Mouse (Mus musculus) heart, embryonic 15.5 days (tissue): ENCODE measurements around the gene Hace1. TPM values are rescaled to one million over a fixed set of nuclear protein-coding genes. Genes with fewer than 3 reads are reported as not detected.

Source experiments
- ATAC-seq: fragments of 200-750 bp; cut with Nextera tagmentation; replicated peaks from 2 replicates; pipeline ENCODE4 v1.8.0; 2017; ENCODE audit warnings: low read depth, moderate TSS enrichment; ENCODE audit not compliant: insufficient number of reproducible peaks, insufficient read depth, low FRiP score
- H3K27ac ChIP-seq: fragments of 300-500 bp; sonication (generic); 2 replicates; pipeline ENCODE4 v1.5.1; 2015; ENCODE audit warnings: mild to moderate bottlenecking, inconsistent platforms
- H3K27me3 ChIP-seq: fragments of 300-500 bp; sonication (generic); 2 replicates; pipeline ENCODE4 v1.6.1; 2015; ENCODE audit warnings: inconsistent platforms
- H3K36me3 ChIP-seq: fragments of 300-500 bp; sonication (generic); 2 replicates; pipeline ENCODE4 v1.6.1; 2015; ENCODE audit warnings: mild to moderate bottlenecking, inconsistent platforms
- H3K4me1 ChIP-seq: fragments of 300-500 bp; sonication (generic); replicated peaks from 2 replicates; pipeline ENCODE4 v1.6.1; 2015; ENCODE audit warnings: inconsistent platforms
- H3K4me2 ChIP-seq: fragments of 300-500 bp; sonication (generic); 2 replicates; pipeline ENCODE4 v1.6.1; 2015; ENCODE audit warnings: inconsistent platforms, mild to moderate bottlenecking, moderate library complexity
- H3K4me3 ChIP-seq: fragments of 300-500 bp; sonication (generic); 2 replicates; pipeline ENCODE4 v1.5.1; 2015; ENCODE audit warnings: mild to moderate bottlenecking, inconsistent platforms
- H3K9ac ChIP-seq: fragments of 300-500 bp; sonication (generic); 2 replicates; pipeline ENCODE4 v1.6.1; 2015; ENCODE audit warnings: mild to moderate bottlenecking, inconsistent platforms
- H3K9me3 ChIP-seq: fragments of 300-500 bp; sonication (generic); replicated peaks from 2 replicates; pipeline ENCODE4 v1.6.1; 2016; ENCODE audit warnings: inconsistent platforms
- WGBS: fragments of 180-500 bp; shearing (Covaris S2); methylation state at CpG from one replicate; pipeline ENCODE4 v1.1.7; 2015; ENCODE audit warnings: mixed read lengths; 5-methylcytosine and 5-hydroxymethylcytosine counted together
- polyA plus RNA-seq: library from polyadenylated mRNA; unstranded; fragments of >200 nt; fragmentation: Nextera tagmentation; extraction: Ambion mirVana; gene quantifications from 2 replicates; pipeline ENCODE4 v1.2.1, GENCODE M21; 2015

Gene Hace1
- polyA plus RNA-seq, 1 experiment from 2014 or later = 12.5 TPM

GRCm38 (mm10) chr10:45631995-45632394, 54.4 kb downstream of the Hace1 start:
- Histone ChIP-seq H3K9me3 (no peaks in the 10 kb centered on the region), H3K27me3 (no peaks in the 10 kb centered on the region), H3K4me1 (no peaks in the 10 kb centered on the region), H3K4me3 (no peak overlapping the region), H3K36me3 (no peaks in the 10 kb centered on the region), H3K27ac (no peak overlapping the region), H3K4me2 (no peak overlapping the region), H3K9ac (no peak overlapping the region)
- 88% methylated on average over 3 of the region's 3 CpGs for WGBS
- ATAC-seq = no peak

- H3K4me3 ChIP-seq = no peak overlapping the region
- no peaks in the 10 kb centered on the region for H3K4me1 ChIP-seq
- H3K36me3 ChIP-seq = no peaks in the 10 kb centered on the region
- H3K27me3 ChIP-seq = no peaks in the 10 kb centered on the region
- no peak for ATAC-seq
- no peak overlapping the region for H3K9ac ChIP-seq
- H3K27ac ChIP-seq = no peak overlapping the region
- no peaks in the 10 kb centered on the region for H3K9me3 ChIP-seq
- no peak overlapping the region for H3K4me2 ChIP-seq
- 85% methylated on average over 10 of the region's 10 CpGs for WGBS
These were observed 55.0 kb downstream of the Hace1 start for GRCm38 (mm10) chr10:45632641-45633040.

GRCm38 (mm10) chr10:45635201-45635600, 57.6 kb downstream of the Hace1 start:
- Histone ChIP-seq H3K36me3 (no peaks in the 10 kb centered on the region; the same call in 1 of the 2 replicates), H3K4me3 (no peak overlapping the region), H3K4me2 (no peak overlapping the region), H3K9ac (no peak overlapping the region), H3K4me1 (no peaks in the 10 kb centered on the region), H3K27me3 (no peaks in the 10 kb centered on the region), H3K27ac (no peak overlapping the region), H3K9me3 (no peaks in the 10 kb centered on the region)
- WGBS = 79% methylated on average over 3 of the region's 3 CpGs
- no peak for ATAC-seq

- Histone ChIP-seq H3K9me3 (no peaks in the 10 kb centered on the region), H3K27me3 (no peaks in the 10 kb centered on the region), H3K9ac (no peak overlapping the region), H3K4me2 (no peak overlapping the region), H3K4me1 (no peaks in the 10 kb centered on the region), H3K36me3 (no peaks in the 10 kb centered on the region; the same call in 1 of the 2 replicates), H3K4me3 (no peak overlapping the region), H3K27ac (no peak overlapping the region)
- ATAC-seq = no peak
These were observed 62.1 kb downstream of the Hace1 start for GRCm38 (mm10) chr10:45639762-45640161.

- Histone ChIP-seq H3K27ac (no peak overlapping the region), H3K36me3 (no peaks in the 10 kb centered on the region; the same call in 1 of the 2 replicates), H3K27me3 (no peaks in the 10 kb centered on the region), H3K4me3 (no peak overlapping the region), H3K9ac (no peak overlapping the region), H3K4me1 (no peaks in the 10 kb centered on the region), H3K9me3 (no peaks in the 10 kb centered on the region), H3K4me2 (no peak overlapping the region)
- 91% methylated on average over 2 of the region's 2 CpGs for WGBS
- no peak for ATAC-seq
These were observed 76.4 kb downstream of the Hace1 start for GRCm38 (mm10) chr10:45654026-45654425.

GRCm38 (mm10) chr10:45662015-45662414, 84.4 kb downstream of the Hace1 start:
- Histone ChIP-seq H3K4me2 (no peak overlapping the region), H3K36me3 (no peaks in the 10 kb centered on the region), H3K4me1 (no peaks in the 10 kb centered on the region), H3K9me3 (no peaks in the 10 kb centered on the region), H3K9ac (no peak overlapping the region), H3K27me3 (no peaks in the 10 kb centered on the region), H3K27ac (no peak overlapping the region), H3K4me3 (no peak overlapping the region)
- 88% methylated on average over 9 of the region's 9 CpGs for WGBS
- no peak for ATAC-seq

- Histone ChIP-seq H3K4me1 (no peaks in the 10 kb centered on the region), H3K27me3 (no peaks in the 10 kb centered on the region), H3K9me3 (no peaks in the 10 kb centered on the region), H3K4me2 (no peak overlapping the region), H3K36me3 (no peaks in the 10 kb centered on the region), H3K9ac (no peak overlapping the region), H3K4me3 (no peak overlapping the region), H3K27ac (no peak overlapping the region)
- WGBS = 90% methylated on average over 2 of the region's 2 CpGs
- ATAC-seq = no peak
These were observed 90.6 kb downstream of the Hace1 start for GRCm38 (mm10) chr10:45668266-45668665.

GRCm38 (mm10) chr10:45676796-45677195, 99.2 kb downstream of the Hace1 start:
- no peak for ATAC-seq
- H3K9ac ChIP-seq = no peak overlapping the region
- no peaks in the 10 kb centered on the region for H3K27me3 ChIP-seq
- H3K4me1 ChIP-seq = no peaks in the 10 kb centered on the region
- no peak overlapping the region for H3K27ac ChIP-seq
- no peak overlapping the region for H3K4me3 ChIP-seq
- H3K36me3 ChIP-seq = no peaks in the 10 kb centered on the region
- no peak overlapping the region for H3K4me2 ChIP-seq
- H3K9me3 ChIP-seq = no peaks in the 10 kb centered on the region

- 89% methylated on average over 1 of the region's 1 CpGs for WGBS
These were observed 108.6 kb downstream of the Hace1 start for GRCm38 (mm10) chr10:45686191-45686590.

GRCm38 (mm10) chr10:45694931-45695330, 117.3 kb downstream of the Hace1 start:
- no peaks in the 10 kb centered on the region for H3K36me3 ChIP-seq
- peaks cover 4% of the 10 kb centered on the region; the same call in 1 of the 2 replicates for H3K4me1 ChIP-seq
- no peaks in the 10 kb centered on the region for H3K9me3 ChIP-seq
- H3K4me3 ChIP-seq = no peak overlapping the region
- H3K27ac ChIP-seq = no peak overlapping the region
- no peak for ATAC-seq
- H3K4me2 ChIP-seq = no peak overlapping the region
- H3K9ac ChIP-seq = no peak overlapping the region
- no peaks in the 10 kb centered on the region for H3K27me3 ChIP-seq

More at GRCm38 (mm10) chr10:45686191-45686590, 108.6 kb downstream of the Hace1 start:
- H3K4me3 ChIP-seq = no peak overlapping the region
- H3K27me3 ChIP-seq = no peaks in the 10 kb centered on the region
- no peak overlapping the region for H3K9ac ChIP-seq
- ATAC-seq = no peak
- H3K9me3 ChIP-seq = no peaks in the 10 kb centered on the region
- no peak overlapping the region for H3K27ac ChIP-seq
- no peaks in the 10 kb centered on the region for H3K36me3 ChIP-seq
- H3K4me2 ChIP-seq = no peak overlapping the region
- H3K4me1 ChIP-seq = no peaks in the 10 kb centered on the region

- H3K4me1 ChIP-seq = peaks cover 4% of the 10 kb centered on the region; the same call in 1 of the 2 replicates
- no peak for ATAC-seq
- no peak overlapping the region for H3K4me3 ChIP-seq
- H3K27ac ChIP-seq = no peak overlapping the region
- H3K9me3 ChIP-seq = no peaks in the 10 kb centered on the region
- no peaks in the 10 kb centered on the region for H3K27me3 ChIP-seq
- H3K4me2 ChIP-seq = no peak overlapping the region
- H3K9ac ChIP-seq = no peak overlapping the region
- H3K36me3 ChIP-seq = no peaks in the 10 kb centered on the region
- 97% methylated on average over 1 of the region's 1 CpGs for WGBS
These were observed 117.9 kb downstream of the Hace1 start for GRCm38 (mm10) chr10:45695522-45695921.

GRCm38 (mm10) chr10:45698930-45699329, 121.3 kb downstream of the Hace1 start:
- WGBS = 60% methylated on average over 3 of the region's 3 CpGs

More at GRCm38 (mm10) chr10:45698930-45699329, 121.3 kb downstream of the Hace1 start:
- Histone ChIP-seq H3K36me3 (no peaks in the 10 kb centered on the region), H3K27ac (no peak overlapping the region), H3K9me3 (no peaks in the 10 kb centered on the region), H3K27me3 (no peaks in the 10 kb centered on the region), H3K4me1 (peaks cover 4% of the 10 kb centered on the region; the same call in 1 of the 2 replicates), H3K4me3 (no peak overlapping the region), H3K4me2 (no peak overlapping the region), H3K9ac (no peak overlapping the region)
- no peak for ATAC-seq
